Mouse (Mus musculus): ENCODE results near the gene Fam136a.
A peak's percentile ranks its signal among the peaks of the same experiment; 100 is the strongest.
"Not testable (repeated sequence)": the region's sequence is repeated elsewhere in the genome, so short reads cannot be mapped to it uniquely, and the experiment has no call there.

The Fam136a gene

GRCm38 (mm10) chr6:86365371-86366124 lies at the start of gene Fam136a:
TSS of gene Fam136a (plus strand) at chr6:86365646.
- DNase-seq (ENCODE audit: low spot score in 2 of 2) = peak; percentile 88 to 93

- no peak for DNase-seq (ENCODE audit: low spot score in 2 of 2)
These were observed 48.4 kb upstream of the Fam136a start for GRCm38 (mm10) chr6:86317066-86317465.

GRCm38 (mm10) chr6:86318855-86319254 lies 46.6 kb upstream of the Fam136a start:
- DNase-seq (ENCODE audit: low spot score in 2 of 2) = no peak

GRCm38 (mm10) chr6:86322031-86322563 lies 43.3 kb upstream of the Fam136a start:
- DNase-seq (ENCODE audit: low spot score in 2 of 2) = no peak

GRCm38 (mm10) chr6:86322991-86323390 lies 42.5 kb upstream of the Fam136a start:
- DNase-seq (ENCODE audit: low spot score in 2 of 2) = no peak

- no peak for DNase-seq (ENCODE audit: low spot score in 2 of 2)
These were observed 41.0 kb upstream of the Fam136a start for GRCm38 (mm10) chr6:86324400-86324799.

GRCm38 (mm10) chr6:86325646-86326045 lies 39.8 kb upstream of the Fam136a start:
- no peak for DNase-seq (ENCODE audit: low spot score in 2 of 2)

- DNase-seq (ENCODE audit: low spot score in 2 of 2) = no peak
These were observed 38.6 kb upstream of the Fam136a start for GRCm38 (mm10) chr6:86326866-86327265.

- peak in 1 of 2 experiments; percentile 17 for DNase-seq (ENCODE audit: low spot score in 2 of 2)
These were observed 37.1 kb upstream of the Fam136a start for GRCm38 (mm10) chr6:86328369-86328768.

- DNase-seq (ENCODE audit: low spot score in 2 of 2) = no peak
These were observed 35.5 kb upstream of the Fam136a start for GRCm38 (mm10) chr6:86329943-86330342.

GRCm38 (mm10) chr6:86335121-86335849 lies 30.2 kb upstream of the Fam136a start:
- DNase-seq (ENCODE audit: low spot score in 2 of 2) = no peak

GRCm38 (mm10) chr6:86335860-86336259 lies 29.6 kb upstream of the Fam136a start:
- DNase-seq (ENCODE audit: low spot score in 2 of 2) = no peak

- DNase-seq (ENCODE audit: low spot score in 2 of 2) = not testable (repeated sequence)
These were observed 29.1 kb upstream of the Fam136a start for GRCm38 (mm10) chr6:86336340-86336739.

- DNase-seq (ENCODE audit: low spot score in 2 of 2) = no peak
These were observed 21.8 kb upstream of the Fam136a start for GRCm38 (mm10) chr6:86343656-86344055.

- DNase-seq (ENCODE audit: low spot score in 2 of 2) = no peak
These were observed 19.4 kb upstream of the Fam136a start for GRCm38 (mm10) chr6:86346063-86346462.

GRCm38 (mm10) chr6:86349257-86349656 lies 16.2 kb upstream of the Fam136a start:
- DNase-seq (ENCODE audit: low spot score in 2 of 2) = no peak

GRCm38 (mm10) chr6:86354948-86355347 lies 10.5 kb upstream of the Fam136a start:
- no peak for DNase-seq (ENCODE audit: low spot score in 2 of 2)

- DNase-seq (ENCODE audit: low spot score in 2 of 2) = no peak
These were observed 8.5 kb upstream of the Fam136a start for GRCm38 (mm10) chr6:86356956-86357355.

GRCm38 (mm10) chr6:86360691-86361090 lies 4.8 kb upstream of the Fam136a start:
- DNase-seq (ENCODE audit: low spot score in 2 of 2) = no peak

GRCm38 (mm10) chr6:86361373-86361772 lies 4.1 kb upstream of the Fam136a start:
- DNase-seq (ENCODE audit: low spot score in 2 of 2) = no peak

- peak; percentile 70 to 78 for DNase-seq (ENCODE audit: low spot score in 2 of 2)
These were observed 854 bp upstream of the Fam136a start for GRCm38 (mm10) chr6:86364442-86365141.
